Mouse (Mus musculus) liver, embryonic 14.5 days (tissue): Measurements from ENCODE around the gene Erg. TPM values are rescaled to one million over a fixed set of nuclear protein-coding genes. Genes with fewer than 3 reads are reported as not detected.

Source experiments
- ATAC-seq: fragments of 200-750 bp; cut with Nextera tagmentation; 2 replicates; pipeline ENCODE4 v1.8.0; 2017; ENCODE audit warnings: moderate number of reproducible peaks, mild to moderate bottlenecking, moderate library complexity; ENCODE audit not compliant: insufficient read depth
- DNase-seq, 3 experiments: peaks; one replicate each; pipeline ENCODE4 v3.0.0-alpha.2; 2012 to 2013; ENCODE audit warnings: low read depth in 3 of 3, low spot score in 3 of 3
- H3K27ac ChIP-seq: fragments of 300-500 bp; sonication (generic); 2 replicates; pipeline ENCODE4 v1.5.1; 2014; ENCODE audit warnings: moderate library complexity, mild to moderate bottlenecking, control low read depth, inconsistent platforms
- H3K27me3 ChIP-seq: fragments of 300-500 bp; sonication (generic); 2 replicates; pipeline ENCODE4 v1.6.1; 2014; ENCODE audit warnings: mild to moderate bottlenecking, low read length, moderate library complexity; ENCODE audit not compliant: control insufficient read depth, insufficient read depth
- H3K36me3 ChIP-seq: fragments of 300-500 bp; sonication (generic); replicated peaks from 2 replicates; pipeline ENCODE4 v1.6.1; 2014; ENCODE audit warnings: low read depth; ENCODE audit not compliant: control insufficient read depth, insufficient read depth
- H3K4me1 ChIP-seq, 2 experiments: fragments of 200-500 bp in 1 of 2; fragments of 300-500 bp in 1 of 2; sonication (generic) in 1 of 2; replicated peaks; 2 replicates each; pipeline ENCODE4 v1.6.1; 2012 to 2014; ENCODE audit warnings: antibody characterized with exemption in 1 of 2, inconsistent platforms in 1 of 2, low read length in 1 of 2; ENCODE audit not compliant: control insufficient read depth in 2 of 2, insufficient read depth in 2 of 2
- H3K4me2 ChIP-seq: fragments of 300-500 bp; sonication (generic); 2 replicates; pipeline ENCODE4 v1.6.1; 2014; ENCODE audit warnings: low read depth, mild to moderate bottlenecking, control low read depth, moderate library complexity
- H3K4me3 ChIP-seq, 2 experiments: fragments of 200-500 bp in 1 of 2; fragments of 300-500 bp in 1 of 2; sonication (generic) in 1 of 2; 2 replicates each; pipeline ENCODE4 v1.5.1; 2012 to 2014; ENCODE audit warnings: low read depth in 2 of 2, low read length in 2 of 2, mild to moderate bottlenecking in 2 of 2, control low read depth in 1 of 2, inconsistent platforms in 1 of 2, moderate library complexity in 1 of 2; ENCODE audit not compliant: insufficient read depth in 1 of 2
- H3K9ac ChIP-seq: fragments of 300-500 bp; sonication (generic); replicated peaks from 2 replicates; pipeline ENCODE4 v1.6.1; 2014; ENCODE audit warnings: mild to moderate bottlenecking, control low read depth, moderate library complexity
- H3K9me3 ChIP-seq: fragments of 300-500 bp; sonication (generic); 2 replicates; pipeline ENCODE4 v1.6.1; 2016; ENCODE audit warnings: low read length, mixed read lengths; ENCODE audit not compliant: control insufficient read depth
- CTCF ChIP-seq: IDR thresholded peaks from 2 replicates; pipeline ENCODE4 v1.5.1; 2016; ENCODE audit warnings: antibody characterized with exemption, low read depth, control low read depth
- EP300 ChIP-seq: IDR thresholded peaks from 2 replicates; pipeline ENCODE4 v1.6.1; 2016; ENCODE audit warnings: antibody characterized with exemption, low read depth
- WGBS: fragments of 180-500 bp; shearing (Covaris S2); extraction: QIAGEN DNeasy Blood & Tissue Kit; methylation state at CpG from one replicate; pipeline ENCODE4 v1.1.7; 2014; ENCODE audit not compliant: insufficient replicate concordance; 5-methylcytosine and 5-hydroxymethylcytosine counted together
- polyA plus RNA-seq, 2 experiments: library from polyadenylated mRNA; depleted of rRNA in 1 of 2; stranded (reverse) in 1 of 2; unstranded in 1 of 2; fragments of >200 nt; fragmentation: Nextera tagmentation in 1 of 2; extraction: Ambion mirVana in 1 of 2; gene quantifications; 2 replicates each; pipeline versions ENCODE4 v1.2.1 to v1.2.3; 2012 to 2014

The Erg gene
- polyA plus RNA-seq, 2 experiments: 0.61 to 2.8 TPM

- 62% methylated on average over 7 of the region's 7 CpGs for WGBS
- no peak for ATAC-seq
Observed at GRCm38 (mm10) chr16:95608624-95609023, 22.2 kb upstream of the Erg start.

GRCm38 (mm10) chr16:95605304-95605703 lies 18.9 kb upstream of the Erg start:
- H3K9ac ChIP-seq: no peak overlapping the region
- ATAC-seq (no peak), DNase-seq (peak; percentile 14 to 35 (median 32))
- no peaks in the 10 kb centered on the region for H3K36me3 ChIP-seq
- H3K4me3 ChIP-seq: no peak overlapping the region
- H3K4me1 ChIP-seq: no peaks in the 10 kb centered on the region
- H3K27ac ChIP-seq: no peak overlapping the region
- no peaks in the 10 kb centered on the region for H3K27me3 ChIP-seq
- no peaks in the 10 kb centered on the region for H3K9me3 ChIP-seq
- no peak overlapping the region for H3K4me2 ChIP-seq
- TF ChIP-seq EP300 (no peak), CTCF (peak; percentile 90)
- WGBS: 16% methylated on average over 7 of the region's 7 CpGs

More at GRCm38 (mm10) chr16:95608624-95609023, 22.2 kb upstream of the Erg start:
- Histone ChIP-seq H3K4me2 (no peak overlapping the region), H3K4me1 (no peaks in the 10 kb centered on the region), H3K9ac (no peak overlapping the region), H3K36me3 (no peaks in the 10 kb centered on the region), H3K9me3 (no peaks in the 10 kb centered on the region), H3K27ac (no peak overlapping the region), H3K4me3 (no peak overlapping the region), H3K27me3 (no peaks in the 10 kb centered on the region)
- DNase-seq: no peak
- TF ChIP-seq CTCF (no peak), EP300 (no peak)

- no peaks in the 10 kb centered on the region for H3K27me3 ChIP-seq
- no peak overlapping the region for H3K9ac ChIP-seq
- TF ChIP-seq CTCF (no peak), EP300 (no peak)
- H3K4me1 ChIP-seq: no peaks in the 10 kb centered on the region
- ATAC-seq (no peak), DNase-seq (no peak)
- WGBS: 65% methylated on average over 5 of the region's 5 CpGs
- H3K4me2 ChIP-seq: no peak overlapping the region
- H3K4me3 ChIP-seq: no peak overlapping the region
- H3K27ac ChIP-seq: no peak overlapping the region
- H3K36me3 ChIP-seq: no peaks in the 10 kb centered on the region
- H3K9me3 ChIP-seq: no peaks in the 10 kb centered on the region
Observed at GRCm38 (mm10) chr16:95602504-95602903, 16.1 kb upstream of the Erg start.

- Histone ChIP-seq H3K4me1 (no peaks in the 10 kb centered on the region), H3K9ac (no peak overlapping the region), H3K27me3 (no peaks in the 10 kb centered on the region), H3K27ac (no peak overlapping the region), H3K4me3 (no peak overlapping the region), H3K4me2 (no peak overlapping the region), H3K36me3 (no peaks in the 10 kb centered on the region), H3K9me3 (no peaks in the 10 kb centered on the region)
- TF ChIP-seq EP300 (no peak), CTCF (no peak)
- 33% methylated on average over 4 of the region's 4 CpGs for WGBS
- ATAC-seq (no peak), DNase-seq (no peak)
Observed at GRCm38 (mm10) chr16:95601807-95602206, 15.4 kb upstream of the Erg start.

- Histone ChIP-seq H3K4me1 (no peaks in the 10 kb centered on the region), H3K4me3 (no peak overlapping the region), H3K27me3 (no peaks in the 10 kb centered on the region), H3K36me3 (no peaks in the 10 kb centered on the region), H3K9me3 (no peaks in the 10 kb centered on the region), H3K9ac (no peak overlapping the region), H3K4me2 (no peak overlapping the region), H3K27ac (no peak overlapping the region)
- WGBS: 85% methylated on average over 4 of the region's 4 CpGs
- no peak for ATAC-seq
- no peak for DNase-seq
- no peak for TF ChIP-seq EP300
- TF ChIP-seq CTCF: no peak
Observed at GRCm38 (mm10) chr16:95601219-95601580, 14.8 kb upstream of the Erg start.
